Mouse (Mus musculus) layer of hippocampus, adult 2 months (tissue): Measurements from ENCODE around the gene Unk. TPM values are rescaled to one million over a fixed set of nuclear protein-coding genes. Genes with fewer than 3 reads are reported as not detected.

Experiments used
- DNase-seq, 2 experiments: peaks; one replicate each; pipeline ENCODE4 v3.0.0; 2022; ENCODE audit warnings: low spot score in 2 of 2
- H3K27ac ChIP-seq: fragments of 200-600 bp; 2 replicates; pipeline ENCODE4 v1.8.1; 2022
- H3K4me3 ChIP-seq: fragments of 200-600 bp; 2 replicates; pipeline ENCODE4 v1.8.1; 2022; ENCODE audit warnings: mild to moderate bottlenecking
- CTCF ChIP-seq: fragments of 200-600 bp; conservative IDR thresholded peaks from 2 replicates; pipeline ENCODE4 v1.8.1; 2022; ENCODE audit warnings: antibody characterized with exemption, mild to moderate bottlenecking, moderate library complexity
- total RNA-seq, 2 experiments: library from RNA; stranded (reverse); gene quantifications; 2 replicates each; pipeline ENCODE4 v1.2.3; 2021

Gene Unk
- total RNA-seq, 2 experiments from 2014 or later, result 26.3 to 30.8 TPM

GRCm38 (mm10) chr11:116049610-116050009 lies 19.5 kb downstream of the Unk start:
- Histone ChIP-seq H3K4me3 (no peak overlapping the region), H3K27ac (no peak overlapping the region)
- no peak for TF ChIP-seq CTCF
- no peak for DNase-seq

GRCm38 (mm10) chr11:116050196-116050595 lies 20.1 kb downstream of the Unk start:
- no peak for DNase-seq
- H3K27ac ChIP-seq, result no peak overlapping the region
- no peak overlapping the region for H3K4me3 ChIP-seq
- no peak for TF ChIP-seq CTCF

- no peak for TF ChIP-seq CTCF
- Histone ChIP-seq H3K4me3 (no peak overlapping the region), H3K27ac (no peak overlapping the region)
- no peak for DNase-seq
Measured at GRCm38 (mm10) chr11:116053510-116054229, 23.5 kb downstream of the Unk start.

GRCm38 (mm10) chr11:116055873-116056272 lies 25.8 kb downstream of the Unk start:
- no peak for DNase-seq
- TF ChIP-seq CTCF, result no peak
- H3K4me3 ChIP-seq, result no peak overlapping the region
- H3K27ac ChIP-seq, result no peak overlapping the region

GRCm38 (mm10) chr11:116057237-116057881 lies 27.2 kb downstream of the Unk start:
- DNase-seq, result no peak
- no peak for TF ChIP-seq CTCF
- peak overlapping the region; percentile 90 for H3K27ac ChIP-seq
- H3K4me3 ChIP-seq, result no peak overlapping the region

- Histone ChIP-seq H3K4me3 (no peak overlapping the region), H3K27ac (peak overlapping the region; percentile 90)
- TF ChIP-seq CTCF, result no peak
- no peak for DNase-seq
Measured at GRCm38 (mm10) chr11:116058022-116058614, 28.0 kb downstream of the Unk start.

- DNase-seq, result no peak
- Histone ChIP-seq H3K4me3 (no peak overlapping the region), H3K27ac (peak overlapping the region; percentile 90)
- TF ChIP-seq CTCF, result no peak
Measured at GRCm38 (mm10) chr11:116058868-116059690, 29.0 kb downstream of the Unk start.

GRCm38 (mm10) chr11:116059691-116060025 lies 29.5 kb downstream of the Unk start:
- no peak for DNase-seq
- Histone ChIP-seq H3K4me3 (no peak overlapping the region), H3K27ac (peak overlapping the region; percentile 90)
- no peak for TF ChIP-seq CTCF

- H3K4me3 ChIP-seq, result no peak overlapping the region
- DNase-seq, result no peak
- TF ChIP-seq CTCF, result no peak
- H3K27ac ChIP-seq, result peak overlapping the region; percentile 90
Measured at GRCm38 (mm10) chr11:116060596-116060995, 30.5 kb downstream of the Unk start.

- TF ChIP-seq CTCF, result no peak
- Histone ChIP-seq H3K27ac (peak overlapping the region; percentile 90), H3K4me3 (no peak overlapping the region)
- peak in 1 of 2 experiments; percentile 47 for DNase-seq
Measured at GRCm38 (mm10) chr11:116061641-116062415, 31.7 kb downstream of the Unk start.

- DNase-seq, result no peak
- H3K27ac ChIP-seq, result peak overlapping the region; percentile 90
- no peak overlapping the region for H3K4me3 ChIP-seq
- no peak for TF ChIP-seq CTCF
Measured at GRCm38 (mm10) chr11:116062521-116062920, 32.4 kb downstream of the Unk start.

- DNase-seq, result peak in 1 of 2 experiments; percentile 53
- no peak for TF ChIP-seq CTCF
- H3K27ac ChIP-seq, result peak overlapping the region; percentile 90
- no peak overlapping the region for H3K4me3 ChIP-seq
Measured at GRCm38 (mm10) chr11:116063562-116063961, 33.4 kb downstream of the Unk start.
